Mouse (Mus musculus): ENCODE measurements around the gene Wfdc16.
"Not testable (repeated sequence)": the region's sequence is repeated elsewhere in the genome, so short reads cannot be mapped to it uniquely, and the experiment has no call there.

Wfdc16 gene

GRCm38 (mm10) chr2:164593494-164593893, 45.1 kb downstream of the Wfdc16 start, which contains the start of gene Eppin:
TSS of gene Eppin (minus strand) at chr2:164593594.
- DNase-seq, result no peak

GRCm38 (mm10) chr2:164592014-164592413, 46.6 kb downstream of the Wfdc16 start:
- no peak for DNase-seq

GRCm38 (mm10) chr2:164585025-164585725, 53.4 kb downstream of the Wfdc16 start, which contains the start of gene Wfdc6a:
TSS of gene Wfdc6a (minus strand) at chr2:164585447.
- DNase-seq, result not testable (repeated sequence)

Measured in cerebellum, adult 11-12 months (tissue).